Mouse (Mus musculus) gastrocnemius, adult 2 months (tissue): ENCODE results near the gene Nos1. TPM values are rescaled to one million over a fixed set of nuclear protein-coding genes. Genes with fewer than 3 reads are reported as not detected.
"Not testable (repeated sequence)": the region's sequence is repeated elsewhere in the genome, so short reads cannot be mapped to it uniquely, and the experiment has no call there.

ENCODE experiments used
- DNase-seq: peaks from one replicate; pipeline ENCODE4 v3.0.0; 2022
- H3K27ac ChIP-seq: fragments of 200-600 bp; 2 replicates; pipeline ENCODE4 v1.8.1; 2022; ENCODE audit warnings: mild to moderate bottlenecking
- H3K4me3 ChIP-seq: fragments of 200-600 bp; 2 replicates; pipeline ENCODE4 v1.8.1; 2022; ENCODE audit warnings: mild to moderate bottlenecking, moderate library complexity
- CTCF ChIP-seq: fragments of 200-600 bp; IDR thresholded peaks from 2 replicates; pipeline ENCODE4 v1.8.1; 2022; ENCODE audit warnings: antibody characterized with exemption, mild to moderate bottlenecking, moderate library complexity
- intact Hi-C: fragments of 180-260 bp; cut with DNase I; formaldehyde crosslinking; loops from one replicate; pipeline ENCODE4 v1.15.1; 2025
- total RNA-seq, 2 experiments: library from RNA; stranded (reverse); gene quantifications; 2 replicates each; pipeline ENCODE4 v1.2.3; 2021

Gene Nos1
- total RNA-seq, 2 experiments from 2014 or later: 50.9 to 64.4 TPM

GRCm38 (mm10) chr5:117841651-117842347 lies 61.0 kb downstream of the Nos1 start:
- peak overlapping the region; percentile 52 for H3K4me3 ChIP-seq
- intact Hi-C loops: loop anchor here (5.0 kb wide), 2 partner anchors 64 to 91 kb away; no protein-coding TSS in a partner anchor
- H3K27ac ChIP-seq: no peak overlapping the region
- TF ChIP-seq CTCF: no peak
- DNase-seq: peak; percentile 90

- TF ChIP-seq CTCF: no peak
- intact Hi-C loops: loop anchor here (5.0 kb wide), 2 partner anchors 65 to 90 kb away; no protein-coding TSS in a partner anchor
Measured at GRCm38 (mm10) chr5:117842699-117843098, 61.9 kb downstream of the Nos1 start.

DNA sequence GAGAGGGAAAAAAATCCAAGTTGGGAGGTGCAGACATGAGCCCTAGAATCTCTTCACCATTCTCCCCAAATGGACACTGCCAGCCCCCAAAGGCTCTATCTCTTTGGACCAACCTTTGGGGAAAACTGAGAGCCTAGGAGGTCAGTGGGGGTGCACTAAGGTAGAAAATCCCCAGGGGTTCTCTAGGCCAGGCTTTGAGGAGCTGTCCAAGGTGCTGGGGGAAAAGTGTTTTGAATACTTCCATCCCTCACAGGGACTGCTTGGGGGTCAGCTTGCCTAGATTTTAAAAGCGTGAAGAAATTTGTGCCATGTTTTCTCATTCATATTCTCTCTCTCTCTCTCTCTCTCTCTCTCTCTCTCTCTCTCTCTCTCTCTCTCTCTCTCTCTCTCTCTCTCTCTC lies 63.8 kb downstream of the Nos1 start:
- Histone ChIP-seq H3K27ac (no peak overlapping the region), H3K4me3 (no peak overlapping the region)
- DNase-seq: no peak
- intact Hi-C loops: loop anchor here (5.0 kb wide), 2 partner anchors 67 to 88 kb away; no protein-coding TSS in a partner anchor
- no peak for TF ChIP-seq CTCF

More at GRCm38 (mm10) chr5:117842699-117843098, 61.9 kb downstream of the Nos1 start:
- no peak for DNase-seq
- no peak overlapping the region for H3K27ac ChIP-seq
- no peak overlapping the region; the same call in 1 of the 2 replicates for H3K4me3 ChIP-seq

DNA sequence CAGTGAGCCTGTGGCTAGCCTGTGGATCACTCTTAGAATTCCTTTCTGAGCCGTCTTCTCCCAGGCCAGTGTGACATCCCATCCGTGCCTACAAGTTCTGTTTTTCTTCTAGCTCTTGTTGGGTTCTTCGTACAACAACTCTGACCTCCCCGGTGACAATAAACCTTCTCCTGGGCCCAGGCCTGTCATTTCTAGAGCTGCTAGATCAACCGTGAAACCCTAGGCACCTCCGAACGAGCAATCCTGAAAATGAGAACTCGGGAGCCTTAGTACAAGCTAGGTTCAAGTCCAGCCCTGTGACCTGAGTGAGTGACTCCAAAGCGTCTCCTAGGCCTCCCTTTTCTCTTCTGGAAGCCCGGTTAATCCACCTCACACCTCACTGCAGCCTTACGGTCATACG lies 69.6 kb downstream of the Nos1 start:
- TF ChIP-seq CTCF: no peak
- intact Hi-C loops: no loop called here
- Histone ChIP-seq H3K4me3 (no peak overlapping the region), H3K27ac (no peak overlapping the region)
- DNase-seq: no peak

- DNase-seq: no peak
- H3K4me3 ChIP-seq: no peak overlapping the region
- H3K27ac ChIP-seq: no peak overlapping the region
- no peak for TF ChIP-seq CTCF
- intact Hi-C loops: no loop called here
Measured at GRCm38 (mm10) chr5:117853741-117854140, 72.9 kb downstream of the Nos1 start.

DNA sequence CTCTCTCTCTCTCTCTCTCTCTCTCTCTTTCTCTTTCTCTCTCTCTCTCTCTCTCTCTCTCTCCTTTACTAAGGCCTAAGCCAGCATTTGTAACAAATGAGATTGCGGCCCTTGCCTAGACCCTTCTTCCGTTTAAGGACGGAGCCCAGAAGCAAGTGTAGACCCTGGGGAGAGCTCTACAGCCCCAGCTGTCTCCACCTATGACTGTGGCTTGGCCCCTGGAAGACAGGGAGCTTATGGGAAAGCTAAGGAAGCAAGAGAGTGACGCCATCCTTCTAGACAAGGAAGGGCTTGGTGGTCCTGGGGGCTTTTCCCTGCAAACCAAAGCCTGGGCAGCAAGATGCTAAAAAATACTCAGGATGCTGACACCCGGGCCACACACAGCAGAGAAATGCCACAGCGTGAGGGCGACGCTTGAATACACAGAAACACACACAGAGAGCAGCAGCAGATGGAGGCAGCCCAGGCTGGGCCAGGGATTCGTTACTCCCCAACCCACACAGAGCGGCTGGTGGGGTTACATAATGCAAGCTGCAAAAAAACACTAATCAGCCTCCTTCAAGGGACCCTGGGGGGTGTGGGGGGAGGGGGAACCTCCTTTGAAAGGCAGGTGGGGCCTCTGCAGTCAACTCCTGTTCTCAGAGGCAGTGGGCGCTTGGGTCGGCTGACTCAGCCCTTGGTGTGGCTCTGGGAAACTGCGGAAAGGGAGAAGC lies 83.9 kb downstream of the Nos1 start:
- no peak for DNase-seq
- intact Hi-C loops: no loop called here
- no peak overlapping the region for H3K27ac ChIP-seq
- no peak for TF ChIP-seq CTCF
- H3K4me3 ChIP-seq: no peak overlapping the region

DNA sequence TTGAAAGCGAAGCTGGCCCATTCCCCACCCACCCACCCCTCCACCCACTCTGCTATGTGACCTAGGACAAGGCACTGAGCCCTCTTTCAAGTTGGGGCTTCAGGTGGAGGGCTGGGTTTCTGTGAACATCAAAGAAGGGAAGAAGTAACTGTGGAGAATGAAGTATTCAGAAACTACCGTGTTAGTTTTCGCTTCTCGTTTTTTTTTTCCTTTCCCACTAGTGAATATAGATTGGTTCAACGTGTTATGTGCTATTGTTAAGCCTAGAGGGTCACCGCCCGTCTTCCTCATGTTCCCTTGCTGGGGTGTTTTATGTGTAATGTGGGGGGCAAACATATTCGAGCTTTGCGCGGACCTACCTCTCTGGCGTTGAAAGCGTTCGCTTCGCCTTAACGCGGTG lies 85.0 kb downstream of the Nos1 start:
- no peak overlapping the region for H3K4me3 ChIP-seq
- no peak for DNase-seq
- intact Hi-C loops: no loop called here
- TF ChIP-seq CTCF: no peak
- H3K27ac ChIP-seq: no peak overlapping the region

GRCm38 (mm10) chr5:117871614-117872013 lies 90.8 kb downstream of the Nos1 start:
- Histone ChIP-seq H3K27ac (no peak overlapping the region), H3K4me3 (no peak overlapping the region)
- no peak for TF ChIP-seq CTCF
- no peak for DNase-seq
- intact Hi-C loops: no loop called here

GRCm38 (mm10) chr5:117873807-117874206 lies 93.0 kb downstream of the Nos1 start:
- Histone ChIP-seq H3K4me3 (no peak overlapping the region), H3K27ac (no peak overlapping the region)
- DNase-seq: peak; percentile 79
- intact Hi-C loops: no loop called here
- TF ChIP-seq CTCF: no peak

- no peak for TF ChIP-seq CTCF
- no peak for DNase-seq
- intact Hi-C loops: no loop called here
- H3K4me3 ChIP-seq: no peak overlapping the region
- H3K27ac ChIP-seq: no peak overlapping the region
Measured at GRCm38 (mm10) chr5:117874236-117874635, 93.4 kb downstream of the Nos1 start.

DNA sequence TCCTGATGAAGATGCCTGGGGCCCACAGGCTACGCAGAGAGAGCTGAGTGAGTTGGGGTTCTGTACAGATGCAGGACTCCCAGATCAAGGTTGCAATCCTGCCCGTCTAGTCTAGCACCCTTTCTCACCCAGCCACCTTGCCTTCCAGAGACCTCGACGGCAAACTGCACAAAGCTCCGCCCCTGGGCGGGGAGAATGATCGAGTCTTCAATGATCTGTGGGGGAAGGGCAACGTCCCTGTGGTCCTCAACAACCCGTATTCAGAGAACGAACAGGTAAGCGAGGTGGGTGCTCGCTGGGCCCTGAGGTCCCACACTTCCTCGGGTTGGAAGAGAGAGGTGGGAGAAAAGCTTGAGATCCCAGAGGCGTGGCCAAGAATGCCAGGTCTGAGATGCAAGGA lies 98.3 kb downstream of the Nos1 start:
- intact Hi-C loops: no loop called here
- H3K4me3 ChIP-seq: no peak overlapping the region
- H3K27ac ChIP-seq: no peak overlapping the region
- no peak for TF ChIP-seq CTCF
- no peak for DNase-seq

DNA sequence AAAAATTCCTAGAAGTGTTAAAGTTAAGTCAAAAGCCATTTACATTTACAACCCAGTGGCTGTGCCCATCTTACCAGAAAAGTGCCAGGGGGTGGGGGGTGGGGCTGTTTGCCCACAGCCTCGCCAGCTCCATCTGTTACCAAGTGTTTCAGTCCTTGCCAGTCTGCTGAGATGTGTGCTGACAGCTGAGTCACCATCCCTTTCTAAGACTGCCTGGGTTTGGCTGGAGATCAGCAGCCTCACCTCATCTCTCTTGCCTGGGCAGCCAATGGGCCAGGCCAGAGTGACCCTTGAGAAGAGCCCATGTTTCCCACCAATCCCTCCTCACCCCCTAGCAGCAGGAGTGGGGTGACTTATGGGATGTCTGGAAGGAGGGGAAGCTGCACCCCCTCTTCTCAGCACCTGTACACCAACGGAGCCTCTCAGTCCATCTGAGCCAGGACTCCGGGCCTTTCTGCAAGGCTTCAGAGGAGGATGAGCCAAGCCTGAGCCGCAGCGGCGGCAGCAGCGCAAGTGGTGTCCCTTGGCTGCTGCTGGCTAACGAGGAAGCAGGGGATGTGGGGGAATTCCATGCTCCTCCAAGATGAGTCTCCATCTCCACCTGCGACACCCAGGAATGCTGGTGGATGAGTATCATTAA lies 100.2 kb downstream of the Nos1 start:
- no peak for TF ChIP-seq CTCF
- no peak overlapping the region for H3K4me3 ChIP-seq
- intact Hi-C loops: no loop called here
- DNase-seq: peak; percentile 43
- H3K27ac ChIP-seq: no peak overlapping the region

DNA sequence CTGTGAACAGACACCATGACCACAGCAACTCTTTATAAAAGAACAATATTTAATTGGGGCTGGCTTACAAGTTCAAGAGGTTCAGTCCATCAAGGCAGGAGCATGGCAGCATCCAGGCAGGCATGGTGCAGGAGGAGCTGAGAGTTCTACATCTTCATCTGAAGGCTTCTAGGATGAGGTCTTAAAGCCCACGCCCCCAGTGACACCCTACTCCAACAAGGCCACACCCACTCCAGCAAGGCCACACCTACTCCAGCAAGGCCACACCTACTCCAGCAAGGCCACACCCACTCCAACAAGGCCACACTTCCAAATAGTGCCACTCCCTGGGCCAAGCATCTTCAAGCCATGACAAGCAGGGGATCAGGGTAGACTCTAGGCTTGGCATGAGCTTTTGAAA lies 101.6 kb downstream of the Nos1 start:
- H3K4me3 ChIP-seq, intact Hi-C loops, H3K27ac ChIP-seq, DNase-seq: not testable (repeated sequence)
